8 mouse cellular contexts compared by ENCODE assay signal in genomic region chr13:107449598-107450179, GRCm38 (mm10).
DNase-seq lines count a peak whose midpoint lies in the region; ATAC-seq lines count a peak whose summit lies in the region.

No protein-coding gene starts in this region.

- intact Hi-C loops in heart, postnatal 10 days (cut with DNase I) = no loop called here

- H3K36me3 ChIP-seq in embryonic facial prominence, embryonic 14.5 days (ENCODE audit: control insufficient read depth, insufficient read depth, low read length) = no peaks in the 10 kb centered on the region
- H3K36me3 ChIP-seq in embryonic facial prominence, embryonic 10.5 days (replicated peaks) = no peaks in the 10 kb centered on the region

- ATAC-seq in embryonic facial prominence, embryonic 14.5 days (ENCODE audit: low read depth) = no peak

- H3K9me3 ChIP-seq in embryonic facial prominence, embryonic 14.5 days (ENCODE audit: control insufficient read depth, low read length) = peaks cover 4% of the 10 kb centered on the region; the same call in 1 of the 2 replicates
- H3K9me3 ChIP-seq in embryonic facial prominence, embryonic 10.5 days = 0 out of 2 replicates have a peak, but pooled peaks cover 4% of the 10 kb centered on the region

- no peak overlapping the region for H3K9ac ChIP-seq in embryonic facial prominence, embryonic 14.5 days (ENCODE audit: low read depth, low read length)

- H3K27me3 ChIP-seq in embryonic facial prominence, embryonic 14.5 days (replicated peaks; ENCODE audit: control insufficient read depth, insufficient read depth, low read length) = no peaks in the 10 kb centered on the region
- H3K27me3 ChIP-seq in embryonic facial prominence, embryonic 10.5 days (replicated peaks; ENCODE audit: low read depth, poor library complexity, severe bottlenecking) = no peaks in the 10 kb centered on the region

- WGBS in embryonic facial prominence, embryonic 14.5 days = 76% methylated on average over 11 of the region's 11 CpGs
- 81% methylated on average over 11 of the region's 11 CpGs for WGBS in embryonic facial prominence, embryonic 10.5 days

- no peak overlapping the region for H3K27ac ChIP-seq in embryonic facial prominence, embryonic 14.5 days (replicated peaks; ENCODE audit: low read depth, low read length)
- H3K27ac ChIP-seq in embryonic facial prominence, embryonic 10.5 days (replicated peaks) = no peak overlapping the region

- peak; percentile 19 for DNase-seq in embryonic facial prominence, embryonic 14.5 days (ENCODE audit: low spot score)
- DNase-seq in embryonic facial prominence, embryonic 10.5 days (ENCODE audit: low spot score) = no peak
- DNase-seq in MEL-GATA-1-ER (ENCODE audit: extremely low read depth, low read depth) = peak; percentile 7
- peak; percentile 73 to 81 for DNase-seq in cerebellum, postnatal 25 days
- peak; percentile 63 to 71 for DNase-seq in heart, postnatal 10 days
- peak; percentile 72 to 76 for DNase-seq in layer of hippocampus, postnatal 36 days
- peak; percentile 33 for DNase-seq in retina, postnatal 7 days (ENCODE audit: low read depth, low spot score)
- DNase-seq in embryo, embryonic 10 days (ENCODE audit: low spot score) = no peak

- H3K4me3 ChIP-seq in embryonic facial prominence, embryonic 14.5 days (ENCODE audit: low read depth, low read length) = no peak overlapping the region
- H3K4me3 ChIP-seq in embryonic facial prominence, embryonic 10.5 days = no peak overlapping the region

- H3K4me2 ChIP-seq in embryonic facial prominence, embryonic 14.5 days (ENCODE audit: low read depth, low read length) = no peak overlapping the region

- no peaks in the 10 kb centered on the region for H3K4me1 ChIP-seq in embryonic facial prominence, embryonic 14.5 days (ENCODE audit: control insufficient read depth, insufficient read depth, low read length)
- no peaks in the 10 kb centered on the region for H3K4me1 ChIP-seq in embryonic facial prominence, embryonic 10.5 days

Comparison
In these comparisons a context has a peak if more than half of its experiments do, and no peak if none do; other contexts are left out.
1. DNase-seq: peak in embryonic facial prominence, embryonic 14.5 days (single experiment), MEL-GATA-1-ER (single experiment), cerebellum, postnatal 25 days (2 of 2), heart, postnatal 10 days (2 of 2), layer of hippocampus, postnatal 36 days (2 of 2) and retina, postnatal 7 days (single experiment); none in embryonic facial prominence, embryonic 10.5 days (single experiment) and embryo, embryonic 10 days (single experiment).